Mouse (Mus musculus): ENCODE measurements around the gene Atf1.

Gene Atf1

GRCm38 (mm10) chr15:100227663-100228534, at the start of gene Atf1:
Atf1 (plus strand) TSS chr15:100227819.
- DNase-seq (ENCODE audit: low spot score), result peak; percentile 91

- DNase-seq (ENCODE audit: low spot score), result no peak
Observed at GRCm38 (mm10) chr15:100178487-100178886, 49.1 kb upstream of the Atf1 start.

- DNase-seq (ENCODE audit: low spot score), result no peak
Observed at GRCm38 (mm10) chr15:100179685-100180084, 47.9 kb upstream of the Atf1 start.

- no peak for DNase-seq (ENCODE audit: low spot score)
Observed at GRCm38 (mm10) chr15:100180221-100180620, 47.4 kb upstream of the Atf1 start.

GRCm38 (mm10) chr15:100181841-100182240, 45.8 kb upstream of the Atf1 start:
- no peak for DNase-seq (ENCODE audit: low spot score)

- no peak for DNase-seq (ENCODE audit: low spot score)
Observed at GRCm38 (mm10) chr15:100182526-100183280, 44.9 kb upstream of the Atf1 start.

- no peak for DNase-seq (ENCODE audit: low spot score)
Observed at GRCm38 (mm10) chr15:100183510-100183909, 44.1 kb upstream of the Atf1 start.

- no peak for DNase-seq (ENCODE audit: low spot score)
Observed at GRCm38 (mm10) chr15:100184821-100185496, 42.7 kb upstream of the Atf1 start.

GRCm38 (mm10) chr15:100186234-100186633, 41.4 kb upstream of the Atf1 start:
- DNase-seq (ENCODE audit: low spot score), result no peak

- DNase-seq (ENCODE audit: low spot score), result no peak
Observed at GRCm38 (mm10) chr15:100186882-100187672, 40.5 kb upstream of the Atf1 start.

GRCm38 (mm10) chr15:100188542-100188941, 39.1 kb upstream of the Atf1 start:
- DNase-seq (ENCODE audit: low spot score), result no peak

- DNase-seq (ENCODE audit: low spot score), result no peak
Observed at GRCm38 (mm10) chr15:100188962-100189404, 38.6 kb upstream of the Atf1 start.

GRCm38 (mm10) chr15:100190083-100190482, 37.5 kb upstream of the Atf1 start:
- DNase-seq (ENCODE audit: low spot score), result peak; percentile 21

GRCm38 (mm10) chr15:100198983-100199745, 28.5 kb upstream of the Atf1 start:
- no peak for DNase-seq (ENCODE audit: low spot score)

GRCm38 (mm10) chr15:100199790-100200189, 27.8 kb upstream of the Atf1 start:
- DNase-seq (ENCODE audit: low spot score), result peak; percentile 48

GRCm38 (mm10) chr15:100201806-100202205, 25.8 kb upstream of the Atf1 start:
- DNase-seq (ENCODE audit: low spot score), result no peak

- DNase-seq (ENCODE audit: low spot score), result no peak
Observed at GRCm38 (mm10) chr15:100202431-100203015, 25.1 kb upstream of the Atf1 start.

- DNase-seq (ENCODE audit: low spot score), result no peak
Observed at GRCm38 (mm10) chr15:100204574-100204973, 23.0 kb upstream of the Atf1 start.

- DNase-seq (ENCODE audit: low spot score), result no peak
Observed at GRCm38 (mm10) chr15:100210013-100210412, 17.6 kb upstream of the Atf1 start.

- DNase-seq (ENCODE audit: low spot score), result no peak
Observed at GRCm38 (mm10) chr15:100213339-100213738, 14.3 kb upstream of the Atf1 start.
